Mouse (Mus musculus): Measurements from ENCODE around the gene Pdxdc1.

DNA sequence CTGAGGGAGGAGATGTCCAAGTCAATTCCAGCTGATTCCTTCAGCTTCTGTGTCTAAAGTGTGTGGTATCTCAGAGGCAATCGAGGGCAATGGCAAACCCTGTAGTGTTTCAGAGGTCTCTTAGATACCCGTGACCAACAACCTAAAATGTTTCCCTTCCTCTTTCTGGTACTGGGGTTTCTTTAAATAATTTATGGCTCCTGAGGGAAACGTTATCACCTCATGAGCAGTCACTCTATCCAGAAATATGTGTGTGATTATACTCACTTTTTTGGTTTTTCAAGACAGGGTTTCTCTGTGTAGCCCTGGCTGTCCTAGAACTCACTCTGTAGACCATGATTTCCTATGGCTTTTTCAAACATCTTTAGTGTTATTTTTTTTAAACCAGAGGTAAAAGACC is 4.4 kb upstream of the Pdxdc1 start:
- TF ChIP-seq CTCF (conservative IDR thresholded peaks at IDR 0.05; ENCODE audit: low read length) (no peak), NANOG (IDR thresholded peaks at IDR 0.05; ENCODE audit: borderline replicate concordance, low read length) (no peak)

Data from E14TG2a.4 (cell line).